Mouse (Mus musculus): ENCODE data around the gene Fgf2. TPM values are rescaled to one million over a fixed set of nuclear protein-coding genes. Genes with fewer than 3 reads are reported as not detected.

Gene Fgf2
- polyA plus RNA-seq, 1 experiment from 2014 or later, result 3.1 TPM

Other genes starting within 250 kb of the Fgf2 start
- 0.30 and 0.32 TPM in 2 replicates for gene Il2, start 222.4 kb upstream of the Fgf2 start, polyA plus RNA-seq (2016; fragmentation: Nextera tagmentation; extraction: Ambion mirVana)
- not detected in 2 replicates for gene Il21, start 115.7 kb upstream of the Fgf2 start, polyA plus RNA-seq (2016; fragmentation: Nextera tagmentation; extraction: Ambion mirVana)
- 3.9 and 5.4 TPM in 2 replicates for gene Bbs12, start 35.8 kb upstream of the Fgf2 start, polyA plus RNA-seq (2016; fragmentation: Nextera tagmentation; extraction: Ambion mirVana)
- 0.95 and 2.1 TPM in 2 replicates for gene Cetn4, start 35.6 kb upstream of the Fgf2 start, polyA plus RNA-seq (2016; fragmentation: Nextera tagmentation; extraction: Ambion mirVana)
- gene Spata5, start 71.5 kb downstream of the Fgf2 start, polyA plus RNA-seq (2016; fragmentation: Nextera tagmentation; extraction: Ambion mirVana), result 26.4 and 32.2 TPM in 2 replicates
- 10.0 and 12.4 TPM in 2 replicates for gene Nudt6, start 71.9 kb downstream of the Fgf2 start, polyA plus RNA-seq (2016; fragmentation: Nextera tagmentation; extraction: Ambion mirVana)

Data from heart, embryonic 12.5 days (tissue).